Mouse (Mus musculus) testis, postnatal 10 days (tissue): ENCODE data around the gene Upk3a.

Source experiments
- DNase-seq: peaks from one replicate; pipeline ENCODE4 v3.0.0; 2021; ENCODE audit warnings: low spot score

Upk3a gene

GRCm38 (mm10) chr15:85054098-85054497, 37.2 kb downstream of the Upk3a start:
- DNase-seq, result no peak

DNA sequence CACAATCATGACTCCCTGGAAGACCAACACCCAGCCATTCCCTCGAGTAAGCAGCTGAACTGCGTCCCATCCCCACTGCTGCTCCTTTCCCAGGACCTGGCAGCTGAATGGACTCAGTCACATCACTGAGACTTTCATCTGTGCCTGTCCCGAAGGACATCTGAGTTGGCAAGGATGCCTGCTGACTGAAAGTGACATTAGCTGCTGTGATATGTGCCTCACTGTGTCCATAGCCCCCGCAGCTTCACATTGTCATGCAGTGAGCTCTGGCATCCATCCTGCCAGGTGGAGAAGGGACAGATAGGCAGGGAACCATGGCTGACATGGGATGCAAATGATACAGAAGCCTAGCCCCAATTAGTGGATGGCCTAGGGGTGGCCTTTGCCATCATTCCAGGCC, 38.2 kb downstream of the Upk3a start:
- no peak for DNase-seq

GRCm38 (mm10) chr15:85063421-85063820, 46.5 kb downstream of the Upk3a start:
- no peak for DNase-seq

- DNase-seq, result no peak
These were observed 53.6 kb downstream of the Upk3a start for GRCm38 (mm10) chr15:85070561-85070960.
